Mouse (Mus musculus) hindbrain, postnatal 0 days (tissue): ENCODE results near the gene Slc6a20a. TPM values are rescaled to one million over a fixed set of nuclear protein-coding genes. Genes with fewer than 3 reads are reported as not detected.
A peak's percentile ranks its signal among the peaks of the same experiment; 100 is the strongest.

ENCODE experiments used
- ATAC-seq: fragments of 200-750 bp; cut with Nextera tagmentation; 2 replicates; pipeline ENCODE4 v1.8.0; 2017; ENCODE audit warnings: mild to moderate bottlenecking, moderate TSS enrichment, moderate library complexity
- DNase-seq: peaks from one replicate; pipeline ENCODE4 v3.0.0-alpha.2; 2015; ENCODE audit warnings: low spot score
- H3K27ac ChIP-seq: fragments of 300-500 bp; sonication (generic); 2 replicates; pipeline ENCODE4 v1.5.1; 2014; ENCODE audit warnings: mild to moderate bottlenecking
- H3K27me3 ChIP-seq: fragments of 300-500 bp; sonication (generic); 2 replicates; pipeline ENCODE4 v1.6.1; 2014; ENCODE audit warnings: low read length, mixed read lengths; ENCODE audit not compliant: insufficient read depth
- H3K36me3 ChIP-seq: fragments of 300-500 bp; sonication (generic); 2 replicates; pipeline ENCODE4 v1.6.1; 2014; ENCODE audit warnings: low read length, mixed read lengths; ENCODE audit not compliant: insufficient read depth
- H3K4me1 ChIP-seq: fragments of 300-500 bp; sonication (generic); 2 replicates; pipeline ENCODE4 v1.6.1; 2014; ENCODE audit warnings: antibody characterized with exemption, low read length, mixed read lengths; ENCODE audit not compliant: insufficient read depth
- H3K4me2 ChIP-seq: fragments of 300-500 bp; sonication (generic); 2 replicates; pipeline ENCODE4 v1.6.1; 2014; ENCODE audit warnings: low read depth, mild to moderate bottlenecking, low read length, moderate library complexity, mixed read lengths
- H3K4me3 ChIP-seq: fragments of 300-500 bp; sonication (generic); 2 replicates; pipeline ENCODE4 v1.5.1; 2014; ENCODE audit warnings: low read length
- H3K9ac ChIP-seq: fragments of 300-500 bp; sonication (generic); replicated peaks from 2 replicates; pipeline ENCODE4 v1.6.1; 2014; ENCODE audit warnings: mild to moderate bottlenecking, low read length, moderate library complexity, mixed read lengths
- H3K9me3 ChIP-seq: fragments of 300-500 bp; sonication (generic); 2 replicates; pipeline ENCODE4 v1.6.1; 2016; ENCODE audit warnings: low read length, mixed read lengths
- CTCF ChIP-seq: IDR thresholded peaks from 2 replicates; pipeline ENCODE4 v1.5.1; 2016; ENCODE audit warnings: antibody characterized with exemption, control low read depth, low read depth
- WGBS: fragments of 180-500 bp; shearing (Covaris S2); extraction: QIAGEN DNeasy Blood & Tissue Kit; methylation state at CpG from one replicate; pipeline ENCODE4 v1.1.7; 2014; 5-methylcytosine and 5-hydroxymethylcytosine counted together
- polyA plus RNA-seq: library from polyadenylated mRNA; unstranded; fragments of >200 nt; fragmentation: Nextera tagmentation; extraction: Ambion mirVana; gene quantifications from 2 replicates; pipeline ENCODE4 v1.2.1, GENCODE M21; 2015
- total RNA-seq: library from RNA; depleted of rRNA; stranded (reverse); fragments of >200 nt; gene quantifications from 2 replicates; pipeline ENCODE4 v1.2.3, GENCODE M21; 2014; rRNA removed

Slc6a20a gene
- total RNA-seq = 38.3 and 60.8 TPM in 2 replicates
- 38.2 and 38.6 TPM in 2 replicates for polyA plus RNA-seq

- H3K27ac ChIP-seq = no peak within 1 kb of the TSS; the same call in 1 of the 2 replicates
- ATAC-seq (0 out of 2 replicates have a peak, but pooled peaks have one; percentile 18), DNase-seq (no peak)
- peak within 1 kb of the TSS; percentile 35 for H3K9ac ChIP-seq
- H3K9me3 ChIP-seq = no peaks in the 10 kb centered on the region
- peaks cover 12% of the 10 kb centered on the region; the same call in 1 of the 2 replicates for H3K27me3 ChIP-seq
- no peaks in the 10 kb centered on the region for H3K36me3 ChIP-seq
- WGBS = under 1% methylated on average over 73 of the region's 73 CpGs
- peak within 1 kb of the TSS; percentile 70 for H3K4me2 ChIP-seq
- H3K4me3 ChIP-seq = peak within 1 kb of the TSS; percentile 43
- no peak for TF ChIP-seq CTCF
- no peaks in the 10 kb centered on the region for H3K4me1 ChIP-seq
Measured at GRCm38 (mm10) chr9:123678327-123679105, at the start of gene Slc6a20a, which contains the start of gene Ccr9. TSS of gene Slc6a20a (minus strand) at chr9:123678885. TSS of gene Ccr9 (plus strand) at chr9:123678439.

GRCm38 (mm10) chr9:123722737-123723493 lies 44.2 kb upstream of the Slc6a20a start:
- no peak for DNase-seq
- no peaks in the 10 kb centered on the region for H3K4me1 ChIP-seq
- no peak overlapping the region for H3K4me3 ChIP-seq
- H3K4me2 ChIP-seq = no peak overlapping the region
- no peaks in the 10 kb centered on the region for H3K27me3 ChIP-seq
- no peaks in the 10 kb centered on the region for H3K36me3 ChIP-seq
- no peak for TF ChIP-seq CTCF
- H3K27ac ChIP-seq = no peak overlapping the region
- no peak for ATAC-seq
- WGBS = 74% methylated on average over 2 of the region's 2 CpGs
- H3K9ac ChIP-seq = no peak overlapping the region
- no peaks in the 10 kb centered on the region for H3K9me3 ChIP-seq

GRCm38 (mm10) chr9:123717186-123718008 lies 38.7 kb upstream of the Slc6a20a start, which contains the start of gene Lztfl1:
TSS of gene Lztfl1 (minus strand) at chr9:123717697.
- DNase-seq (peak; percentile 100), ATAC-seq (peak; percentile 100)
- Histone ChIP-seq H3K36me3 (no peaks in the 10 kb centered on the region), H3K27me3 (no peaks in the 10 kb centered on the region), H3K27ac (peak within 1 kb of the TSS; percentile 71), H3K4me2 (peak within 1 kb of the TSS; percentile 82), H3K4me1 (peaks cover 4% of the 10 kb centered on the region), H3K9ac (peak within 1 kb of the TSS; percentile 76), H3K4me3 (peak within 1 kb of the TSS; percentile 67), H3K9me3 (no peaks in the 10 kb centered on the region)
- no peak for TF ChIP-seq CTCF
- WGBS = under 1% methylated on average over 55 of the region's 55 CpGs

- no peak overlapping the region for H3K27ac ChIP-seq
- ATAC-seq = no peak
- no peak overlapping the region for H3K4me3 ChIP-seq
- no peaks in the 10 kb centered on the region for H3K27me3 ChIP-seq
- H3K4me2 ChIP-seq = peak overlapping the region; percentile 82
- DNase-seq = no peak
- WGBS = 67% methylated on average over 3 of the region's 3 CpGs
- no peaks in the 10 kb centered on the region for H3K9me3 ChIP-seq
- TF ChIP-seq CTCF = no peak
- H3K4me1 ChIP-seq = peaks cover 4% of the 10 kb centered on the region
- peak overlapping the region; percentile 17 for H3K9ac ChIP-seq
- H3K36me3 ChIP-seq = no peaks in the 10 kb centered on the region
Measured at GRCm38 (mm10) chr9:123716301-123716700, 37.6 kb upstream of the Slc6a20a start.

GRCm38 (mm10) chr9:123713111-123713510 lies 34.4 kb upstream of the Slc6a20a start:
- peak; percentile 42 for TF ChIP-seq CTCF
- 81% methylated on average over 2 of the region's 2 CpGs for WGBS
- Histone ChIP-seq H3K27ac (no peak overlapping the region), H3K9ac (no peak overlapping the region), H3K36me3 (peaks cover 8% of the 10 kb centered on the region; the same call in 1 of the 2 replicates), H3K27me3 (no peaks in the 10 kb centered on the region), H3K4me2 (no peak overlapping the region), H3K4me3 (no peak overlapping the region), H3K9me3 (no peaks in the 10 kb centered on the region), H3K4me1 (peaks cover 4% of the 10 kb centered on the region)
- ATAC-seq (no peak), DNase-seq (no peak)

- ATAC-seq = no peak
- H3K4me2 ChIP-seq = no peak overlapping the region
- no peaks in the 10 kb centered on the region for H3K4me1 ChIP-seq
- no peak overlapping the region for H3K9ac ChIP-seq
- no peak overlapping the region for H3K4me3 ChIP-seq
- peak; percentile 47 for TF ChIP-seq CTCF
- no peak overlapping the region for H3K27ac ChIP-seq
- WGBS = 51% methylated on average over 2 of the region's 2 CpGs
- no peaks in the 10 kb centered on the region for H3K27me3 ChIP-seq
- no peak for DNase-seq
- H3K36me3 ChIP-seq = peaks cover 15% of the 10 kb centered on the region
- no peaks in the 10 kb centered on the region for H3K9me3 ChIP-seq
Measured at GRCm38 (mm10) chr9:123709226-123709625, 30.5 kb upstream of the Slc6a20a start.
